Mouse (Mus musculus): ENCODE measurements around the gene Bbx.

The Bbx gene

GRCm38 (mm10) chr16:50432062-50432878 lies at the start of gene Bbx:
Bbx (minus strand) TSS chr16:50432390.
- peak; percentile 97 for DNase-seq (ENCODE audit: low read depth, low spot score)

- DNase-seq (ENCODE audit: low read depth, low spot score), result peak; percentile 80
Measured at GRCm38 (mm10) chr16:50481892-50482291, 49.7 kb upstream of the Bbx start.

GRCm38 (mm10) chr16:50481341-50481740 lies 49.2 kb upstream of the Bbx start:
- DNase-seq (ENCODE audit: low read depth, low spot score), result peak; percentile 29

GRCm38 (mm10) chr16:50478695-50479094 lies 46.5 kb upstream of the Bbx start:
- DNase-seq (ENCODE audit: low read depth, low spot score), result no peak

GRCm38 (mm10) chr16:50477628-50478027 lies 45.4 kb upstream of the Bbx start:
- no peak for DNase-seq (ENCODE audit: low read depth, low spot score)

GRCm38 (mm10) chr16:50462226-50462870 lies 30.2 kb upstream of the Bbx start:
- peak; percentile 70 for DNase-seq (ENCODE audit: low read depth, low spot score)

GRCm38 (mm10) chr16:50459146-50459545 lies 27.0 kb upstream of the Bbx start:
- peak; percentile 69 for DNase-seq (ENCODE audit: low read depth, low spot score)

- no peak for DNase-seq (ENCODE audit: low read depth, low spot score)
Measured at GRCm38 (mm10) chr16:50456053-50456452, 23.9 kb upstream of the Bbx start.

GRCm38 (mm10) chr16:50449086-50449485 lies 16.9 kb upstream of the Bbx start:
- DNase-seq (ENCODE audit: low read depth, low spot score), result no peak

GRCm38 (mm10) chr16:50445014-50445413 lies 12.8 kb upstream of the Bbx start:
- DNase-seq (ENCODE audit: low read depth, low spot score), result no peak

- DNase-seq (ENCODE audit: low read depth, low spot score), result no peak
Measured at GRCm38 (mm10) chr16:50438816-50439215, 6.6 kb upstream of the Bbx start.

- DNase-seq (ENCODE audit: low read depth, low spot score), result peak; percentile 36
Measured at GRCm38 (mm10) chr16:50437788-50438187, 5.6 kb upstream of the Bbx start.

- peak; percentile 93 for DNase-seq (ENCODE audit: low read depth, low spot score)
Measured at GRCm38 (mm10) chr16:50437331-50437730, 5.1 kb upstream of the Bbx start.

- DNase-seq (ENCODE audit: low read depth, low spot score), result peak; percentile 61
Measured at GRCm38 (mm10) chr16:50431011-50431981, 894 bp downstream of the Bbx start.

- peak; percentile 23 for DNase-seq (ENCODE audit: low read depth, low spot score)
Measured at GRCm38 (mm10) chr16:50430515-50430877, 1.7 kb downstream of the Bbx start.

- DNase-seq (ENCODE audit: low read depth, low spot score), result peak; percentile 30
Measured at GRCm38 (mm10) chr16:50429692-50430514, 2.3 kb downstream of the Bbx start.

GRCm38 (mm10) chr16:50428871-50429691 lies 3.1 kb downstream of the Bbx start:
- peak; percentile 44 for DNase-seq (ENCODE audit: low read depth, low spot score)

GRCm38 (mm10) chr16:50420130-50420529 lies 12.1 kb downstream of the Bbx start:
- peak; percentile 43 for DNase-seq (ENCODE audit: low read depth, low spot score)

- DNase-seq (ENCODE audit: low read depth, low spot score), result peak; percentile 38
Measured at GRCm38 (mm10) chr16:50415406-50415805, 16.8 kb downstream of the Bbx start.

GRCm38 (mm10) chr16:50402851-50403250 lies 29.3 kb downstream of the Bbx start:
- DNase-seq (ENCODE audit: low read depth, low spot score), result no peak

Data from ZHBTc4 (cell line).